Mouse (Mus musculus) hindbrain, embryonic 14.5 days (tissue): Measurements from ENCODE around the gene Trpc4. TPM values are rescaled to one million over a fixed set of nuclear protein-coding genes. Genes with fewer than 3 reads are reported as not detected.

Experiments
- ATAC-seq: fragments of 200-750 bp; cut with Nextera tagmentation; 2 replicates; pipeline ENCODE4 v1.8.0; 2017; ENCODE audit warnings: moderate number of reproducible peaks, mild to moderate bottlenecking, moderate TSS enrichment, moderate library complexity; ENCODE audit not compliant: low FRiP score
- DNase-seq: peaks from one replicate; pipeline ENCODE4 v3.0.0-alpha.2; 2015; ENCODE audit warnings: low spot score
- H3K27ac ChIP-seq: fragments of 300-500 bp; sonication (generic); 2 replicates; pipeline ENCODE4 v1.5.1; 2014; ENCODE audit warnings: mild to moderate bottlenecking, moderate library complexity
- H3K27me3 ChIP-seq: fragments of 300-500 bp; sonication (generic); 2 replicates; pipeline ENCODE4 v1.6.1; 2014; ENCODE audit warnings: mild to moderate bottlenecking, low read length, mixed read lengths; ENCODE audit not compliant: control insufficient read depth, insufficient read depth
- H3K36me3 ChIP-seq: fragments of 300-500 bp; sonication (generic); replicated peaks from 2 replicates; pipeline ENCODE4 v1.6.1; 2014; ENCODE audit not compliant: control insufficient read depth, insufficient read depth
- H3K4me1 ChIP-seq: fragments of 300-500 bp; sonication (generic); replicated peaks from 2 replicates; pipeline ENCODE4 v1.6.1; 2014; ENCODE audit warnings: antibody characterized with exemption, low read length, mixed read lengths; ENCODE audit not compliant: control insufficient read depth, insufficient read depth
- H3K4me2 ChIP-seq: fragments of 300-500 bp; sonication (generic); replicated peaks from 2 replicates; pipeline ENCODE4 v1.6.1; 2014; ENCODE audit warnings: mild to moderate bottlenecking, moderate library complexity
- H3K4me3 ChIP-seq: fragments of 300-500 bp; sonication (generic); replicated peaks from 2 replicates; pipeline ENCODE4 v1.5.1; 2014; ENCODE audit warnings: mild to moderate bottlenecking, low read length
- H3K9ac ChIP-seq: fragments of 300-500 bp; sonication (generic); 2 replicates; pipeline ENCODE4 v1.6.1; 2014
- H3K9me3 ChIP-seq: fragments of 300-500 bp; sonication (generic); 2 replicates; pipeline ENCODE4 v1.6.1; 2016; ENCODE audit warnings: low read length; ENCODE audit not compliant: control insufficient read depth
- WGBS: fragments of 180-500 bp; shearing (Covaris S2); extraction: QIAGEN DNeasy Blood & Tissue Kit; methylation state at CpG from one replicate; pipeline ENCODE4 v1.1.7; 2014; 5-methylcytosine and 5-hydroxymethylcytosine counted together
- polyA plus RNA-seq: library from polyadenylated mRNA; unstranded; fragments of >200 nt; fragmentation: Nextera tagmentation; extraction: Ambion mirVana; gene quantifications from 2 replicates; pipeline ENCODE4 v1.2.1, GENCODE M21; 2014

Gene Trpc4
- polyA plus RNA-seq, 1 experiment from 2014 or later = 4.8 TPM

GRCm38 (mm10) chr3:54244729-54245465 is 89.1 kb downstream of the Trpc4 start:
- no peak for DNase-seq
- no peaks in the 10 kb centered on the region for H3K36me3 ChIP-seq
- H3K4me1 ChIP-seq = no peaks in the 10 kb centered on the region
- ATAC-seq = no peak
- H3K27me3 ChIP-seq = no peaks in the 10 kb centered on the region
- H3K9me3 ChIP-seq = peaks cover 8% of the 10 kb centered on the region; the same call in 1 of the 2 replicates
- no peak overlapping the region for H3K4me3 ChIP-seq
- H3K4me2 ChIP-seq = no peak overlapping the region
- no peak overlapping the region for H3K9ac ChIP-seq
- no peak overlapping the region for H3K27ac ChIP-seq
- 94% methylated on average over 4 of the region's 4 CpGs for WGBS

DNA sequence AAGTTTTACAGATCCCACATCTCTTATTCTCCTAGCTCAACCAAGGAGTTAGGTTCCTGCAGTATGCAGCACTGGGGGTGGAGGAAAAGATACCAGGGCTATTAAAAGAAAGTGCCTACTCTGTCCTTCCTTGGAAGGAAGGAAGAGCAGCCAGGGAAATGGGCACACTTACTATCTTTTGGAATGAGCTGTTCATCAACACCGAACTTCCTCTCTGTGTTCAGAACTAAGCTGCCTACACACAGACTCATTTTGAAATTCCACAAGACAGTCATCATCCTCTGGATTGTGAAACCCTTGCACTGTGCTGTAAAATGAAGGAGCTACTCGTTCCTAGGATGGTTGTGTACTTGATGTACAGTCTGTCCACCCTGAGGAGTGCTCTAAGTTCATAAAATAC is 90.6 kb downstream of the Trpc4 start:
- DNase-seq (no peak), ATAC-seq (no peak)
- Histone ChIP-seq H3K27ac (no peak overlapping the region), H3K4me1 (no peaks in the 10 kb centered on the region), H3K36me3 (no peaks in the 10 kb centered on the region), H3K9me3 (peaks cover 8% of the 10 kb centered on the region; the same call in 1 of the 2 replicates), H3K4me3 (no peak overlapping the region), H3K4me2 (no peak overlapping the region), H3K9ac (no peak overlapping the region), H3K27me3 (no peaks in the 10 kb centered on the region)
- 72% methylated on average over 2 of the region's 2 CpGs for WGBS

- no peaks in the 10 kb centered on the region for H3K27me3 ChIP-seq
- no peak overlapping the region for H3K4me2 ChIP-seq
- no peak overlapping the region for H3K27ac ChIP-seq
- 92% methylated on average over 6 of the region's 6 CpGs for WGBS
- H3K36me3 ChIP-seq = no peaks in the 10 kb centered on the region
- ATAC-seq = no peak
- no peak overlapping the region for H3K9ac ChIP-seq
- no peaks in the 10 kb centered on the region for H3K9me3 ChIP-seq
- H3K4me3 ChIP-seq = no peak overlapping the region
- H3K4me1 ChIP-seq = no peaks in the 10 kb centered on the region
- DNase-seq = no peak
These were observed 93.5 kb downstream of the Trpc4 start for GRCm38 (mm10) chr3:54249311-54249710.

GRCm38 (mm10) chr3:54266943-54267342 is 111.1 kb downstream of the Trpc4 start:
- H3K4me1 ChIP-seq = no peaks in the 10 kb centered on the region
- WGBS = 95% methylated on average over 1 of the region's 1 CpGs
- no peaks in the 10 kb centered on the region for H3K27me3 ChIP-seq
- no peak overlapping the region for H3K9ac ChIP-seq
- DNase-seq (no peak), ATAC-seq (no peak)
- H3K9me3 ChIP-seq = no peaks in the 10 kb centered on the region
- H3K4me3 ChIP-seq = no peak overlapping the region
- no peaks in the 10 kb centered on the region for H3K36me3 ChIP-seq
- H3K27ac ChIP-seq = no peak overlapping the region
- no peak overlapping the region for H3K4me2 ChIP-seq

GRCm38 (mm10) chr3:54269180-54269579 is 113.3 kb downstream of the Trpc4 start:
- H3K9me3 ChIP-seq = no peaks in the 10 kb centered on the region

DNA sequence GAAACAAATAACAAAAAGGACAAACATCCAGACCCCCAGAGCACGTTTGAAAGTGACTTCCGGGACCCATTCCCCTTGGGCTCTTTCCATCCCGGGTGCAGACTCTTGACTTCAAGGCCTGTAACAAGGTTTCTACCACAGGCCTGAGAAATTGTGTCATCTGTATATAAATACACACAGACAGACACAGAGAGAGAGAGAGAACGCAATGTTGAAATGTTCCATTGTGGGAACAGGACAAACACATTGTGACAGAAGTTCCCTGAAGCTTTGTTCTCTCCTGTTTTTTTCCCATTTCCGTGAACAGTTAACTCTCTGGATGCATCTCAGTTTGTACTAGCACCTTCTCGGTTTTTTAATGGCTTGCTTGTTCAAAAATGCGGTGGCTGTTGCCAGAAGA is 118.8 kb downstream of the Trpc4 start:
- DNase-seq (no peak), ATAC-seq (no peak)
- Histone ChIP-seq H3K27me3 (no peaks in the 10 kb centered on the region), H3K36me3 (no peaks in the 10 kb centered on the region), H3K9me3 (no peaks in the 10 kb centered on the region), H3K9ac (no peak overlapping the region), H3K4me1 (no peaks in the 10 kb centered on the region), H3K27ac (no peak overlapping the region), H3K4me2 (no peak overlapping the region), H3K4me3 (no peak overlapping the region)
- WGBS = 80% methylated on average over 7 of the region's 7 CpGs

More at GRCm38 (mm10) chr3:54269180-54269579, 113.3 kb downstream of the Trpc4 start:
- Histone ChIP-seq H3K9ac (no peak overlapping the region), H3K4me2 (no peak overlapping the region), H3K27ac (no peak overlapping the region), H3K27me3 (no peaks in the 10 kb centered on the region), H3K36me3 (no peaks in the 10 kb centered on the region), H3K4me3 (no peak overlapping the region), H3K4me1 (no peaks in the 10 kb centered on the region)
- DNase-seq (no peak), ATAC-seq (no peak)
- 80% methylated on average over 6 of the region's 6 CpGs for WGBS

GRCm38 (mm10) chr3:54289731-54290130 is 133.9 kb downstream of the Trpc4 start:
- Histone ChIP-seq H3K4me1 (no peaks in the 10 kb centered on the region), H3K27me3 (no peaks in the 10 kb centered on the region), H3K27ac (no peak overlapping the region), H3K4me2 (no peak overlapping the region), H3K36me3 (no peaks in the 10 kb centered on the region), H3K4me3 (no peak overlapping the region), H3K9me3 (no peaks in the 10 kb centered on the region), H3K9ac (no peak overlapping the region)
- WGBS = 50% methylated on average over 3 of the region's 3 CpGs
- DNase-seq (no peak), ATAC-seq (no peak)

GRCm38 (mm10) chr3:54310604-54311003 is 154.8 kb downstream of the Trpc4 start:
- Histone ChIP-seq H3K9ac (no peak overlapping the region), H3K36me3 (no peaks in the 10 kb centered on the region), H3K4me2 (no peak overlapping the region), H3K27ac (no peak overlapping the region), H3K4me3 (no peak overlapping the region), H3K9me3 (no peaks in the 10 kb centered on the region), H3K4me1 (no peaks in the 10 kb centered on the region), H3K27me3 (no peaks in the 10 kb centered on the region)
- ATAC-seq = no peak
- 39% methylated on average over 5 of the region's 5 CpGs for WGBS
- DNase-seq = no peak

- no peaks in the 10 kb centered on the region for H3K36me3 ChIP-seq
- no peaks in the 10 kb centered on the region for H3K9me3 ChIP-seq
- no peak for ATAC-seq
- no peak for DNase-seq
- no peaks in the 10 kb centered on the region for H3K27me3 ChIP-seq
- H3K4me2 ChIP-seq = no peak overlapping the region
- H3K27ac ChIP-seq = no peak overlapping the region
- 97% methylated on average over 2 of the region's 2 CpGs for WGBS
- no peaks in the 10 kb centered on the region for H3K4me1 ChIP-seq
- no peak overlapping the region for H3K4me3 ChIP-seq
- no peak overlapping the region for H3K9ac ChIP-seq
These were observed 158.2 kb downstream of the Trpc4 start for GRCm38 (mm10) chr3:54314055-54314454.
